Mouse (Mus musculus) thymus, postnatal 4 days (tissue): Measurements from ENCODE around the gene Wfdc18.

Source experiments
- DNase-seq: peaks from one replicate; pipeline ENCODE4 v3.0.0; 2021

Wfdc18 gene

DNA sequence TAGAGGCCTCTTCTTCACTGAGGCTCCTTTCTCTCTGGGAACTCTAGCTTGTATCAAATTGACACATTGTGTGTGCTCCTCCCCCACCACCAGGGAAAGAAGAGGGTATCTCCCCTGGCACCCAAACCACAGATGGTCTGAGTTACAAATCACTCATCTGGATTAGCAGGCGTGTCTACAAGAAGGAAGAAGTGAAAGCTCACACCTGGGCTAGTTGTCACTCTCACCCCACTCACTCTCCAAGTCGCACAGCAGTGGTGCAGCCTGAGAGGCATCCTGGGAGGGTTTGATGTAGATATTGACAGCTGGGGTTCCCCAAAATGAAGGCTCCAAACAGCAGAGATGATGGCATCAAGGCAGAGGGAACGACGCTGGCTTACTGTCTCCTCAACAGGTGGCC is 37.3 kb downstream of the Wfdc18 start:
- DNase-seq, result no peak

DNA sequence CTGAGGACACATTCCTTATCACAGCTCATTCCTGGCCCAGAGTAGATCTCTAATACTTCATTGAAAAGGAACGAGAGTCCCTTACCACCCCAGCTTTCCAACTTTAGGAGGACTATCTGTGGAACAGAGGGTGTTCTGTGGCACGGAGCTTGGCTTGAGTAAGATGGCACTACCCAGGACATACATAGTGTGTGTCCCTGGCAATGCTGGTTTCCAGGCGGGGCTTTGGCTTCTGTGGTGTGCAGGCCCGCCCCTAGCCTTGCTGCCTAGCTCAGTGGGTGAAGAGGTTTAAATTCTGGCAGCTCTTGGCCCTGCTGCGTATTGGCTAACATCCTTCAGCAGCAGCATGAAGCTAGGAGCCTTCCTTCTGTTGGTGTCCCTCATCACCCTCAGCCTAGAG is 37.9 kb downstream of the Wfdc18 start, which contains the start of gene Wfdc21:
Gene Wfdc21 (plus strand): TSS at position 260 of the 400 bp plus-strand sequence.
- DNase-seq, result no peak

DNA sequence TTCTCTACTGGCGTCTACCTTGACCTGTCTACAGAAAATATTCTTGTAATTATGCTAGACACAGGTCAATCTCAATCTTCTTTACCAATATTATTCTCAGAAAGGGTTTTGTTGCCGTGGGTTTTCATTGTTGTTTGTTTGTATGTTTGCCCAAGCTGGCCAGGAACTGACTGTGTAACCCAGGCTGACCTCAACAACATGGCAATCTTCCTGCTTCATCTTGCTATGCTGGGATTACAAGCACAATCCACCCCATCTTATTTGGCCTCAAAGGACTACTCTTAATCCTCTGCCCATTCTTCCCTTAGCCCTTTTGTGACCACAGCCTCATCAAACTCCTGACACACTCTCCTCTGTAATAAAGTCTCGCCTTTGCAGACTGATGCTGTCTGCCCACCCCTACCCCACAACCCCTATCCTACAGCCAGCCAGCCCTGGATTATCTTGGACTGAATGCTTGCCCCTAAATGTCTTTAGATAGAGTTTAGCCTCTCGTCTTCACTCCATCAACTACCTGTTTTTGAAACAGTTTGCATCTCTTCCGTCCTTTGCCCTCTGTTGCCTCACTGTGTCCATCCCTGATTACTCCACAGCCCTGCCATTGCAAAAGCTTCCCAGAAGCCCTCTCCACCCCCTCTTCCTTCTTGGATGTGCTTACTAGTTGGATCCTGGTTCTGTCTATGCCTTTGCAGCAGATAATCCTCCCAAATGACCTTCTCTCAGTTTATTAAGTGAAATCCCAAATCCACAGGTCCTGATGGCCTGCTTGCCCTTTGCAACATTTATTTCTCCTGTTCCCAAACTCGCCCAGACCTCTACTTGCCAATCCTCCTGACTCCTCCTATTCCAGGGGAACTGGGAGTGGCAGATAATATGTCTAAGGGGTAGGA is 38.8 kb downstream of the Wfdc18 start:
- DNase-seq, result no peak

DNA sequence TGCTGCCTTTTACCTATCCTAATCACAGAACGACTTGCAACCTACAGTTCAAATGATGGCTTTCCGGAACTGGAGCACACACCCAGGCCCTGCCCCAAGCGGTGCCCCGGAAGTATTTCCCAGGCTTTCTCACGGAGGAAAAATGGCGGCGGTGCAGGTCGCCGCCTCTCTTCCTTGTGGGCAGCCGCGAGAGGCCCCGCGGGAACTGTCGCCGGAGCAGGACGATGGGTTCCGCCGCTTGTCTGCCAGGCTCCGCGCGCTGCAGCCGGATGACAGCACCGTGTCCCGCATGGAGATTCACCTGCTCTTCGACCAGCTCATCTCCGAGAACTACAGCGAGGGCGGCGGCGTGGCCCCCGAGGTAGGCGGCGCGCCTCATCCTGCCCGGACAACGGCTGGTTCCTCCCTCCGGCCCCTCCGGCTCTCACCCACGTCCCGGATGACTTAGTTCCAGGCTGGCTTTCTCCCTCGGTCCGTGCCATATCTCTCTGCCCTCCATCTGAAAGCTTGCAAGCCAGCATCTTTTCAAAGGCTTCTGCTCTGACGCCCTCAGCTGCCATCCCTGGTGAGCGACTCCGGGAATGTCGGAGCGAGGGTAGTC is 44.9 kb downstream of the Wfdc18 start, which contains the start of gene Heatr6:
Gene Heatr6 (plus strand): TSS at position 116 of the 601 bp plus-strand sequence.
- DNase-seq, result peak; percentile 92

DNA sequence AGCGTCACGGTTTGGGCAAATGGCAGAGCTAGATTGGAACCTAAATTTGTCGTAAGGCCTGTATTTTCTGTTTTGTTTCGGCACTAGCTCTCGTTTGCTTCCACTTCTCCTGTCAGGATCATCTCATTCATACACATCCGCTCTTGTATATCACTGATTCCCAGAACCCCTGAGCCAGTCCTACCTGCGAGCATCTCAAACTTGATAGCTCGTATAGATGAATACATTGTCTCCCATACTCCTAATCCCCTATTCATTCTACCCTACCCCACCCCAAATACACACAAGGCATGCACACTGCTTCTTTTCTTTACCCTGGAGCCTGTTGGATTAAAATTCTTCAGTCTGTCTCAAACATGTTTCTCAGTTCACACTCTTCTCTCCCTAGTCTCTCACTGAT is 45.4 kb downstream of the Wfdc18 start:
- DNase-seq, result no peak
